Mouse (Mus musculus): ENCODE data around the gene Nr1d1. TPM values are rescaled to one million over a fixed set of nuclear protein-coding genes. Genes with fewer than 3 reads are reported as not detected.

The Nr1d1 gene
- total and polyA plus RNA-seq, 2 experiments from 2014 or later = 6.7 to 10.8 TPM

DNA sequence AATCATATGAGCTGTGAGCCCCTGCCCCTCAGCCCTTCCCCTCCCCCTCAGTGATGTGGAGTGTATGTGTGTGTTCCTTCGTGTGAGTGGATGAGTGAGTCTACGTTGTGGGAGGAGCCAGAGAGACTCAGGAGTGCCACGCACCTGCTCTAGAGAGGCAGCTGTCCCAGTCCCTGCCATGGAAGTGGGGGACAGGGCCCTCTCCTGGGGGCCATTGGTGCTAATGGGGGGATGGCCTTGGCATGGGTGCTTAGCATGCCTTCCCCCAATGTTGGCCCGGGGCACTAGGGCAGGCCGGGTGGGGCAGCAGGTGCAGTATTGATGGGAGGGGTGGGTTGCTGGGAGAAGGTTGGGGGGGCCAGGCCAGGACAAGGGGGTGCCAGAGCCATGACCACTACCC is 8.3 kb downstream of the Nr1d1 start:
- Histone ChIP-seq H3K9me3 (ENCODE audit: low read length) (no peaks in the 10 kb centered on the region), H3K9ac (peak overlapping the region; percentile 10; the same call in 1 of the 2 replicates), H3K4me1 (ENCODE audit: insufficient read depth) (0 out of 2 replicates have a peak, but pooled peaks cover 5% of the 10 kb centered on the region), H3K4me2 (ENCODE audit: low read depth) (no peak overlapping the region), H3K27me3 (ENCODE audit: insufficient read depth, low read length) (no peaks in the 10 kb centered on the region), H3K36me3 (ENCODE audit: insufficient read depth) (peaks cover 81% of the 10 kb centered on the region), H3K4me3 (ENCODE audit: low read depth, low read length) (no peak overlapping the region), H3K27ac (ENCODE audit: low read depth, low read length) (peak overlapping the region; percentile 57)
- DNase-seq (no peak), ATAC-seq (no peak)
- 50% methylated on average over 5 of the region's 5 CpGs for WGBS
- no peak for TF ChIP-seq CTCF (IDR thresholded peaks at IDR 0.05; ENCODE audit: low read depth)

DNA sequence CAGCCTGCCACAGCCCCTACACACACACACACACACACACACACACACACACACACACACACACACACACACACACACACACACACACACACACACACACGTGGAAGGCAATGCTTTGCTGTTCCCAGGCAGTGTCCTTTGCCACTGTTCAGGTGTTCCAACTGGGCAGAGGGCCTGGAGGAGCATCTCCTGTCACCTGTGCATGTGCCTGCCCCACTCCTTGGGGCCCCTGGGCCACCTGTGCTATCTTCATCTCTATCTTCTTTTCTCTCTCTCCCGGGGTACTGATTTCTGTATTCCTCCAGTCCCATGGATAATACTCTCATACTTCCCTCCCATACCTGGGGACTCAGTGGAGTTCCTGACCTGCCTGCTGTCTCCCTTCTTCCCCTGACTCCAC is 8.8 kb downstream of the Nr1d1 start:
- DNase-seq (no peak), ATAC-seq (no peak)
- Histone ChIP-seq H3K4me2 (ENCODE audit: low read depth) (no peak overlapping the region), H3K4me1 (ENCODE audit: insufficient read depth) (0 out of 2 replicates have a peak, but pooled peaks cover 5% of the 10 kb centered on the region), H3K36me3 (ENCODE audit: insufficient read depth) (peaks cover 85% of the 10 kb centered on the region), H3K4me3 (ENCODE audit: low read depth, low read length) (no peak overlapping the region), H3K27ac (ENCODE audit: low read depth, low read length) (0 out of 2 replicates have a peak overlapping the region, but pooled peaks have one; percentile 1), H3K9ac (peak overlapping the region; percentile 10; the same call in 1 of the 2 replicates), H3K9me3 (ENCODE audit: low read length) (no peaks in the 10 kb centered on the region), H3K27me3 (ENCODE audit: insufficient read depth, low read length) (no peaks in the 10 kb centered on the region)
- no peak for TF ChIP-seq CTCF (IDR thresholded peaks at IDR 0.05; ENCODE audit: low read depth)
- WGBS = 39% methylated on average over 2 of the region's 2 CpGs

DNA sequence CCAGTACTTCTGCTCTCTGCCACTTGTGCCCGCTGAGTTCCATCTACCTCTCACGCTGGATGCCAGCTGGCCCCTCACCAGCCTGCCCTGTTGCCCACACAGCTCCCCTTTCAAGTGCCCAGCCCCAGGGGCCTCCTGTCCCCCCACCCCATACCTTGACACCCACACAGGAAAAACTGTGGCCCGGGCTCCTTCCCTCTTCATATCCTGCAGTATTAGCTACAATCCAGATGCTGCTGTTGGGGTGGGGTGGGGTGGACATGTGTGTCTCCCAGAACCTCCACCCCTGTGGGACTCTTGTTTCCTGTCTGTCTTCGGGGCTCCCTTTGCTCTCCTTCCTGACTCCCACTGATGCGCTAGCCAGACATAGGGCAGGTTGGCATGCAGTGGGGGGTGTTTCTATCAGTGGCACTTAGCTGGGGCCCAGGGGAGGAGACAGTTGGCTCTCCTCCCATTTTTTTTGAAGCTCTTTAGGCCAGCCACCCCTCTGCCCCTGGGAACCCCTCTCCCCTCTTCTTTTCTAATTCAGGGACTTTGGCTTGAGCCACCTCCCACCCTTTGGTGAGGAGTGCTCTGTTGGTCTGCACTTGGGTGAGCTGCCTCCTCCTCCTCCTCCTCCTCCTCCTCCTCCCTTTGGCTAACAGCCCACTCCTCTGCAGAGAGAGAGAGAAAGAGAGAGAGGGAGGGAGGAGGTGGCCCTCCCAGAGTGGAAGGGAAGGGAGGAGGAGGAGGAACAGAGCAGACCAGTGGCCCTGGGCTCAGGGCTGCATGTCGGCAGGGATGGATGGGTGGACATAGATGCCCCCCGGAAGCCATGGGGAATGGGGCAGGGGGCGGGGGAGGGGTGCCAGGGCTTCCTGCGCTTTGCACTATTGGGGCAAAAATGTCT is 9.5 kb downstream of the Nr1d1 start:
- H3K27me3 ChIP-seq (ENCODE audit: insufficient read depth, low read length) = no peaks in the 10 kb centered on the region
- no peak overlapping the region for H3K4me2 ChIP-seq (ENCODE audit: low read depth)
- H3K27ac ChIP-seq (ENCODE audit: low read depth, low read length) = peak overlapping the region; percentile 45
- H3K9ac ChIP-seq = no peak overlapping the region; the same call in 1 of the 2 replicates
- WGBS = 33% methylated on average over 9 of the region's 9 CpGs
- H3K4me1 ChIP-seq (ENCODE audit: insufficient read depth) = 0 out of 2 replicates have a peak, but pooled peaks cover 5% of the 10 kb centered on the region
- H3K9me3 ChIP-seq (ENCODE audit: low read length) = no peaks in the 10 kb centered on the region
- DNase-seq (no peak), ATAC-seq (no peak)
- H3K36me3 ChIP-seq (ENCODE audit: insufficient read depth) = peaks cover 84% of the 10 kb centered on the region
- no peak overlapping the region for H3K4me3 ChIP-seq (ENCODE audit: low read depth, low read length)
- TF ChIP-seq CTCF (IDR thresholded peaks at IDR 0.05; ENCODE audit: low read depth) = no peak

DNA sequence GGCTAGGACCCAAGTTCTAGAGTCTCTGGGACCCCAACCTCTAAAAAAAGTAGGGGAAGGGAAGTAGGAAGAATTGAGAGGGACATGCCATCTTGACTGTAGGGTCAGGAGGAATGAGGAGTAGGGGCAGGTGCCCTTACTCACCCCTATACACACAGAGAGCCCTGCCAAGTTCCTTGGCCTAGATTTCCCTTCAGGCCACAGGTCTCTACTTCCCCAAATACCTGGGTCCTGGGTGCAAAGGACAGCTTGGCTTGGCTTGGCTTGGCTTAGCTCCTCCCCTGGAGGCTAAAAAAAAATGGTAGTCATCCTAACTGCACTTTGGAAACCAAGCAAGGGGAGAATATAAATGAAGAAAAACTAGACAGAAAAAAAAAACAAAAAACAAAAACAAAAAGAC is 10.4 kb downstream of the Nr1d1 start:
- no peak overlapping the region for H3K4me3 ChIP-seq (ENCODE audit: low read depth, low read length)
- peaks cover 81% of the 10 kb centered on the region for H3K36me3 ChIP-seq (ENCODE audit: insufficient read depth)
- H3K4me1 ChIP-seq (ENCODE audit: insufficient read depth) = 0 out of 2 replicates have a peak, but pooled peaks cover 5% of the 10 kb centered on the region
- ATAC-seq (no peak), DNase-seq (no peak)
- no peak overlapping the region for H3K4me2 ChIP-seq (ENCODE audit: low read depth)
- H3K9me3 ChIP-seq (ENCODE audit: low read length) = no peaks in the 10 kb centered on the region
- no peak overlapping the region for H3K9ac ChIP-seq
- no peak for TF ChIP-seq CTCF (IDR thresholded peaks at IDR 0.05; ENCODE audit: low read depth)
- no peaks in the 10 kb centered on the region for H3K27me3 ChIP-seq (ENCODE audit: insufficient read depth, low read length)
- H3K27ac ChIP-seq (ENCODE audit: low read depth, low read length) = no peak overlapping the region

DNA sequence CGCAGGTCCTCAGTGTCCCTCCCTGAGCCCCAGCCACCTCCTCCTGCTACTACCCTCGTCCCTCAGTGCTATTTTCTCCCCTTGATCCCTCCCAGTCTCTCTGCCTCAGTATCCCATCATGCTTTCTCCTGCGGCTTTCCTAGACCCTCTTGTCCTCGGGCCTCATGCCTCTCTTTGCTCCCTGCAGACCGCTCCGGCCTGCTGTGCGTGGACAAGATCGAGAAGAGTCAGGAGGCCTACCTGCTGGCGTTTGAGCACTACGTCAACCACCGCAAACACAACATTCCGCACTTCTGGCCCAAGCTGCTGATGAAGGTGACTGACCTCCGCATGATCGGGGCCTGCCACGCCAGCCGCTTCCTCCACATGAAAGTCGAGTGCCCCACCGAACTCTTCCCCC is 11.0 kb downstream of the Nr1d1 start:
- H3K4me2 ChIP-seq (ENCODE audit: low read depth) = no peak overlapping the region
- no peaks in the 10 kb centered on the region for H3K27me3 ChIP-seq (ENCODE audit: insufficient read depth, low read length)
- ATAC-seq (no peak), DNase-seq (no peak)
- H3K9ac ChIP-seq = no peak overlapping the region
- no peak overlapping the region for H3K4me3 ChIP-seq (ENCODE audit: low read depth, low read length)
- H3K9me3 ChIP-seq (ENCODE audit: low read length) = no peaks in the 10 kb centered on the region
- H3K36me3 ChIP-seq (ENCODE audit: insufficient read depth) = peaks cover 75% of the 10 kb centered on the region
- 0 out of 2 replicates have a peak, but pooled peaks cover 5% of the 10 kb centered on the region for H3K4me1 ChIP-seq (ENCODE audit: insufficient read depth)
- H3K27ac ChIP-seq (ENCODE audit: low read depth, low read length) = no peak overlapping the region
- WGBS = 86% methylated on average over 18 of the region's 18 CpGs
- no peak for TF ChIP-seq CTCF (IDR thresholded peaks at IDR 0.05; ENCODE audit: low read depth)

DNA sequence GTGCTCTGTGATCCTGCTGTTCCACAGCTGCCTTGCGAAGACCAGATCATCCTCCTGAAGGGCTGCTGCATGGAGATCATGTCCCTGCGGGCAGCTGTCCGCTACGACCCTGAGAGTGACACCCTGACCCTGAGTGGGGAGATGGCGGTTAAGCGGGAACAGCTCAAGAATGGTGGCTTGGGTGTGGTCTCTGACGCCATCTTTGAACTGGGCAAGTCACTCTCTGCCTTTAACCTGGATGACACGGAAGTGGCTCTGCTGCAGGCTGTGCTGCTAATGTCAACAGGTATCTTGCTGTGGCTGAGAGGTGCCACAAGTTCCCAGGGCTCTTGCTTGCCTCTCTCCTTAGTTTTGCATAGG is 11.7 kb downstream of the Nr1d1 start:
- 0 out of 2 replicates have a peak, but pooled peaks cover 5% of the 10 kb centered on the region for H3K4me1 ChIP-seq (ENCODE audit: insufficient read depth)
- WGBS = 89% methylated on average over 8 of the region's 8 CpGs
- no peak for TF ChIP-seq CTCF (IDR thresholded peaks at IDR 0.05; ENCODE audit: low read depth)
- no peaks in the 10 kb centered on the region for H3K9me3 ChIP-seq (ENCODE audit: low read length)
- DNase-seq = no peak
- no peaks in the 10 kb centered on the region for H3K27me3 ChIP-seq (ENCODE audit: insufficient read depth, low read length)
- peaks cover 74% of the 10 kb centered on the region for H3K36me3 ChIP-seq (ENCODE audit: insufficient read depth)
- H3K4me2 ChIP-seq (ENCODE audit: low read depth) = no peak overlapping the region
- H3K27ac ChIP-seq (ENCODE audit: low read depth, low read length) = no peak overlapping the region
- no peak overlapping the region for H3K9ac ChIP-seq
- no peak overlapping the region for H3K4me3 ChIP-seq (ENCODE audit: low read depth, low read length)
- ATAC-seq = no peak

Data from forebrain, postnatal 0 days (tissue).